Mouse (Mus musculus) midbrain, embryonic 11.5 days (tissue): ENCODE results near the gene Pofut1. TPM values are rescaled to one million over a fixed set of nuclear protein-coding genes. Genes with fewer than 3 reads are reported as not detected.

Source experiments
- ATAC-seq: fragments of 200-750 bp; cut with Nextera tagmentation; 2 replicates; pipeline ENCODE4 v1.8.0; 2017; ENCODE audit warnings: moderate TSS enrichment, moderate library complexity; ENCODE audit not compliant: low FRiP score
- DNase-seq: peaks from one replicate; pipeline ENCODE4 v3.0.0; 2015; ENCODE audit warnings: low spot score; ENCODE audit errors: missing footprints
- H3K27ac ChIP-seq: fragments of 300-500 bp; sonication (generic); 2 replicates; pipeline ENCODE4 v1.5.1; 2014; ENCODE audit warnings: low read depth, low read length
- H3K27me3 ChIP-seq: fragments of 300-500 bp; sonication (generic); 2 replicates; pipeline ENCODE4 v1.6.1; 2014; ENCODE audit warnings: mild to moderate bottlenecking, low read length, moderate library complexity, mixed read lengths; ENCODE audit not compliant: control insufficient read depth, insufficient read depth
- H3K36me3 ChIP-seq: fragments of 300-500 bp; sonication (generic); 2 replicates; pipeline ENCODE4 v1.6.1; 2014; ENCODE audit warnings: mild to moderate bottlenecking, low read length, moderate library complexity, mixed read lengths; ENCODE audit not compliant: control insufficient read depth, insufficient read depth
- H3K4me1 ChIP-seq: fragments of 300-500 bp; sonication (generic); 2 replicates; pipeline ENCODE4 v1.6.1; 2014; ENCODE audit warnings: low read length; ENCODE audit not compliant: control insufficient read depth, insufficient read depth
- H3K4me2 ChIP-seq: fragments of 300-500 bp; sonication (generic); 2 replicates; pipeline ENCODE4 v1.6.1; 2014; ENCODE audit warnings: mild to moderate bottlenecking, moderate library complexity
- H3K4me3 ChIP-seq: fragments of 300-500 bp; sonication (generic); 2 replicates; pipeline ENCODE4 v1.5.1; 2014; ENCODE audit warnings: low read depth, low read length
- H3K9ac ChIP-seq: fragments of 300-500 bp; sonication (generic); 2 replicates; pipeline ENCODE4 v1.6.1; 2014; ENCODE audit warnings: low read length
- H3K9me3 ChIP-seq: fragments of 300-500 bp; sonication (generic); 2 replicates; pipeline ENCODE4 v1.6.1; 2016; ENCODE audit warnings: low read length; ENCODE audit not compliant: control insufficient read depth
- WGBS: fragments of 180-500 bp; shearing (Covaris S2); extraction: QIAGEN DNeasy Blood & Tissue Kit; methylation state at CpG from one replicate; pipeline ENCODE4 v1.1.7; 2014; 5-methylcytosine and 5-hydroxymethylcytosine counted together
- polyA plus RNA-seq: library from polyadenylated mRNA; unstranded; fragments of >200 nt; fragmentation: Nextera tagmentation; extraction: Ambion mirVana; gene quantifications from 2 replicates; pipeline ENCODE4 v1.2.1, GENCODE M21; 2014

Gene Pofut1
- polyA plus RNA-seq, 1 experiment from 2014 or later, result 7.2 TPM

- H3K36me3 ChIP-seq, result no peaks in the 10 kb centered on the region
- H3K9ac ChIP-seq, result peak overlapping the region; percentile 94; the same call in 1 of the 2 replicates
- ATAC-seq (no peak), DNase-seq (peak; percentile 77)
- no peaks in the 10 kb centered on the region for H3K9me3 ChIP-seq
- H3K27ac ChIP-seq, result no peak overlapping the region
- peak overlapping the region; percentile 92 for H3K4me3 ChIP-seq
- no peaks in the 10 kb centered on the region for H3K27me3 ChIP-seq
- 55% methylated on average over 7 of the region's 7 CpGs for whole genome bisulfite sequencing
- peaks cover 10% of the 10 kb centered on the region for H3K4me1 ChIP-seq
- peak overlapping the region; percentile 80 for H3K4me2 ChIP-seq
These were observed 51.0 kb downstream of the Pofut1 start for GRCm38 (mm10) chr2:153292305-153292861.

- H3K27ac ChIP-seq, result no peak overlapping the region
- no peak overlapping the region for H3K4me3 ChIP-seq
- peak; percentile 69 for DNase-seq
- no peak overlapping the region for H3K9ac ChIP-seq
- H3K27me3 ChIP-seq, result no peaks in the 10 kb centered on the region
- H3K36me3 ChIP-seq, result no peaks in the 10 kb centered on the region; the same call in 1 of the 2 replicates
- no peaks in the 10 kb centered on the region for H3K9me3 ChIP-seq
- no peak for ATAC-seq
- H3K4me2 ChIP-seq, result no peak overlapping the region
- 90% methylated on average over 4 of the region's 4 CpGs for WGBS
- H3K4me1 ChIP-seq, result peaks cover 10% of the 10 kb centered on the region
These were observed 53.9 kb downstream of the Pofut1 start for GRCm38 (mm10) chr2:153295196-153295595.

- no peaks in the 10 kb centered on the region for H3K4me1 ChIP-seq
- no peaks in the 10 kb centered on the region for H3K9me3 ChIP-seq
- WGBS, result 91% methylated on average over 4 of the region's 4 CpGs
- H3K36me3 ChIP-seq, result no peaks in the 10 kb centered on the region; the same call in 1 of the 2 replicates
- H3K4me3 ChIP-seq, result no peak overlapping the region
- no peaks in the 10 kb centered on the region for H3K27me3 ChIP-seq
- no peak for ATAC-seq
- H3K27ac ChIP-seq, result no peak overlapping the region
- no peak overlapping the region for H3K9ac ChIP-seq
- DNase-seq, result no peak
- H3K4me2 ChIP-seq, result no peak overlapping the region
These were observed 56.4 kb downstream of the Pofut1 start for GRCm38 (mm10) chr2:153297771-153298170.

- ATAC-seq (no peak), DNase-seq (no peak)
- Histone ChIP-seq H3K4me3 (no peak overlapping the region), H3K9ac (no peak overlapping the region), H3K36me3 (no peaks in the 10 kb centered on the region; the same call in 1 of the 2 replicates), H3K4me2 (no peak overlapping the region), H3K4me1 (no peaks in the 10 kb centered on the region), H3K27ac (no peak overlapping the region), H3K9me3 (no peaks in the 10 kb centered on the region), H3K27me3 (no peaks in the 10 kb centered on the region)
- WGBS, result 76% methylated on average over 4 of the region's 4 CpGs
These were observed 57.1 kb downstream of the Pofut1 start for GRCm38 (mm10) chr2:153298460-153298859.

- no peak overlapping the region for H3K27ac ChIP-seq
- DNase-seq, result no peak
- no peaks in the 10 kb centered on the region for H3K4me1 ChIP-seq
- ATAC-seq, result no peak
- no peak overlapping the region for H3K4me2 ChIP-seq
- 76% methylated on average over 4 of the region's 4 CpGs for WGBS
- no peaks in the 10 kb centered on the region for H3K9me3 ChIP-seq
- H3K36me3 ChIP-seq, result no peaks in the 10 kb centered on the region; the same call in 1 of the 2 replicates
- no peak overlapping the region for H3K4me3 ChIP-seq
- no peaks in the 10 kb centered on the region for H3K27me3 ChIP-seq
- H3K9ac ChIP-seq, result no peak overlapping the region
These were observed 57.5 kb downstream of the Pofut1 start for GRCm38 (mm10) chr2:153298863-153299262.

GRCm38 (mm10) chr2:153301123-153301522 is 59.8 kb downstream of the Pofut1 start:
- no peak overlapping the region for H3K4me3 ChIP-seq
- DNase-seq (no peak), ATAC-seq (no peak)
- H3K27me3 ChIP-seq, result no peaks in the 10 kb centered on the region
- no peaks in the 10 kb centered on the region for H3K4me1 ChIP-seq
- no peaks in the 10 kb centered on the region; the same call in 1 of the 2 replicates for H3K36me3 ChIP-seq
- WGBS, result 89% methylated on average over 5 of the region's 5 CpGs
- H3K27ac ChIP-seq, result no peak overlapping the region
- H3K9ac ChIP-seq, result no peak overlapping the region
- H3K9me3 ChIP-seq, result no peaks in the 10 kb centered on the region
- H3K4me2 ChIP-seq, result no peak overlapping the region

- 87% methylated on average over 6 of the region's 6 CpGs for WGBS
- H3K9ac ChIP-seq, result no peak overlapping the region
- no peak overlapping the region for H3K4me2 ChIP-seq
- no peak overlapping the region for H3K4me3 ChIP-seq
- no peaks in the 10 kb centered on the region for H3K27me3 ChIP-seq
- no peaks in the 10 kb centered on the region for H3K36me3 ChIP-seq
- H3K9me3 ChIP-seq, result no peaks in the 10 kb centered on the region
- ATAC-seq (no peak), DNase-seq (no peak)
- no peaks in the 10 kb centered on the region for H3K4me1 ChIP-seq
- no peak overlapping the region for H3K27ac ChIP-seq
These were observed 63.9 kb downstream of the Pofut1 start for GRCm38 (mm10) chr2:153305240-153305639.

GRCm38 (mm10) chr2:153308586-153308985 is 67.3 kb downstream of the Pofut1 start:
- 89% methylated on average over 7 of the region's 7 CpGs for WGBS
- Histone ChIP-seq H3K4me1 (no peaks in the 10 kb centered on the region), H3K4me2 (no peak overlapping the region), H3K27ac (no peak overlapping the region), H3K9ac (no peak overlapping the region), H3K4me3 (no peak overlapping the region), H3K27me3 (no peaks in the 10 kb centered on the region), H3K9me3 (no peaks in the 10 kb centered on the region), H3K36me3 (no peaks in the 10 kb centered on the region)
- DNase-seq, result no peak
- no peak for ATAC-seq

GRCm38 (mm10) chr2:153309106-153309505 is 67.8 kb downstream of the Pofut1 start:
- Histone ChIP-seq H3K36me3 (no peaks in the 10 kb centered on the region), H3K9me3 (no peaks in the 10 kb centered on the region), H3K27me3 (no peaks in the 10 kb centered on the region), H3K27ac (no peak overlapping the region), H3K9ac (no peak overlapping the region), H3K4me1 (no peaks in the 10 kb centered on the region), H3K4me3 (no peak overlapping the region), H3K4me2 (no peak overlapping the region)
- no peak for ATAC-seq
- WGBS, result 87% methylated on average over 8 of the region's 8 CpGs
- no peak for DNase-seq
